Mouse (Mus musculus) midbrain, embryonic 13.5 days (tissue): Measurements from ENCODE around the gene Zfp784. TPM values are rescaled to one million over a fixed set of nuclear protein-coding genes. Genes with fewer than 3 reads are reported as not detected.
A peak's percentile ranks its signal among the peaks of the same experiment; 100 is the strongest.

Source experiments
- ATAC-seq: fragments of 200-750 bp; cut with Nextera tagmentation; 2 replicates; pipeline ENCODE4 v1.8.0; 2017; ENCODE audit warnings: mild to moderate bottlenecking, moderate TSS enrichment, moderate library complexity
- H3K27ac ChIP-seq: fragments of 300-500 bp; sonication (generic); 2 replicates; pipeline ENCODE4 v1.5.1; 2015; ENCODE audit warnings: inconsistent platforms, mild to moderate bottlenecking, moderate library complexity
- H3K27me3 ChIP-seq: fragments of 300-500 bp; sonication (generic); 2 replicates; pipeline ENCODE4 v1.6.1; 2015; ENCODE audit warnings: mild to moderate bottlenecking, inconsistent platforms
- H3K36me3 ChIP-seq: fragments of 300-500 bp; sonication (generic); 2 replicates; pipeline ENCODE4 v1.6.1; 2015; ENCODE audit warnings: mild to moderate bottlenecking, inconsistent platforms
- H3K4me1 ChIP-seq: fragments of 300-500 bp; sonication (generic); replicated peaks from 2 replicates; pipeline ENCODE4 v1.6.1; 2015; ENCODE audit warnings: inconsistent platforms
- H3K4me2 ChIP-seq: fragments of 300-500 bp; sonication (generic); replicated peaks from 2 replicates; pipeline ENCODE4 v1.6.1; 2015; ENCODE audit warnings: moderate library complexity, mild to moderate bottlenecking, inconsistent platforms
- H3K4me3 ChIP-seq: fragments of 300-500 bp; sonication (generic); replicated peaks from 2 replicates; pipeline ENCODE4 v1.5.1; 2015; ENCODE audit warnings: mild to moderate bottlenecking, inconsistent platforms
- H3K9ac ChIP-seq: fragments of 300-500 bp; sonication (generic); replicated peaks from 2 replicates; pipeline ENCODE4 v1.6.1; 2015; ENCODE audit warnings: mild to moderate bottlenecking, inconsistent platforms
- H3K9me3 ChIP-seq: fragments of 300-500 bp; sonication (generic); 2 replicates; pipeline ENCODE4 v1.6.1; 2016; ENCODE audit warnings: mild to moderate bottlenecking, inconsistent platforms
- WGBS: fragments of 180-500 bp; shearing (Covaris S2); methylation state at CpG from one replicate; pipeline ENCODE4 v1.1.7; 2015; 5-methylcytosine and 5-hydroxymethylcytosine counted together
- polyA plus RNA-seq: library from polyadenylated mRNA; unstranded; fragments of >200 nt; fragmentation: Nextera tagmentation; extraction: Ambion mirVana; gene quantifications from 2 replicates; pipeline ENCODE4 v1.2.1, GENCODE M21; 2015

Zfp784 gene
- polyA plus RNA-seq, 1 experiment from 2014 or later = 10.5 TPM

GRCm38 (mm10) chr7:5056651-5057263, 18.5 kb upstream of the Zfp784 start:
- WGBS = 2% methylated on average over 55 of the region's 55 CpGs
- peak overlapping the region; percentile 51 for H3K4me3 ChIP-seq
- ATAC-seq = 0 out of 2 replicates have a peak, but pooled peaks have one; percentile 3
- H3K9ac ChIP-seq = peak overlapping the region; percentile 75
- H3K9me3 ChIP-seq = no peaks in the 10 kb centered on the region
- peak overlapping the region; percentile 68 for H3K4me2 ChIP-seq
- H3K4me1 ChIP-seq = peaks cover 64% of the 10 kb centered on the region
- peak overlapping the region; percentile 47; the same call in 1 of the 2 replicates for H3K27ac ChIP-seq
- peaks cover 68% of the 10 kb centered on the region for H3K27me3 ChIP-seq
- no peaks in the 10 kb centered on the region for H3K36me3 ChIP-seq

GRCm38 (mm10) chr7:5053456-5054179, 15.4 kb upstream of the Zfp784 start:
- WGBS = 9% methylated on average over 32 of the region's 32 CpGs
- no peaks in the 10 kb centered on the region for H3K9me3 ChIP-seq
- no peaks in the 10 kb centered on the region for H3K36me3 ChIP-seq
- no peak for ATAC-seq
- H3K9ac ChIP-seq = peak overlapping the region; percentile 89
- peaks cover 54% of the 10 kb centered on the region for H3K4me1 ChIP-seq
- H3K4me2 ChIP-seq = peak overlapping the region; percentile 91
- peak overlapping the region; percentile 77 for H3K4me3 ChIP-seq
- no peak overlapping the region for H3K27ac ChIP-seq
- peaks cover 66% of the 10 kb centered on the region for H3K27me3 ChIP-seq

GRCm38 (mm10) chr7:5052931-5053343, 14.7 kb upstream of the Zfp784 start:
- no peaks in the 10 kb centered on the region for H3K36me3 ChIP-seq
- H3K27ac ChIP-seq = no peak overlapping the region
- H3K9me3 ChIP-seq = no peaks in the 10 kb centered on the region
- peak overlapping the region; percentile 89 for H3K9ac ChIP-seq
- peak overlapping the region; percentile 77 for H3K4me3 ChIP-seq
- no peak for ATAC-seq
- peaks cover 53% of the 10 kb centered on the region for H3K4me1 ChIP-seq
- peaks cover 59% of the 10 kb centered on the region for H3K27me3 ChIP-seq
- H3K4me2 ChIP-seq = peak overlapping the region; percentile 91
- WGBS = 3% methylated on average over 45 of the region's 45 CpGs

- ATAC-seq = no peak
- H3K27ac ChIP-seq = no peak overlapping the region
- peaks cover 54% of the 10 kb centered on the region for H3K27me3 ChIP-seq
Observed at GRCm38 (mm10) chr7:5052438-5052837, 14.2 kb upstream of the Zfp784 start.

GRCm38 (mm10) chr7:5051193-5052192, 13.2 kb upstream of the Zfp784 start, which contains the start of gene Zfp580:
Gene Zfp580 (plus strand): TSS chr7:5051538.
- Histone ChIP-seq H3K4me1 (peaks cover 39% of the 10 kb centered on the region), H3K4me3 (peak within 1 kb of the TSS; percentile 77), H3K36me3 (no peaks in the 10 kb centered on the region), H3K9ac (peak within 1 kb of the TSS; percentile 89), H3K27ac (peak within 1 kb of the TSS; percentile 92), H3K4me2 (peak within 1 kb of the TSS; percentile 91), H3K27me3 (peaks cover 45% of the 10 kb centered on the region), H3K9me3 (no peaks in the 10 kb centered on the region)
- ATAC-seq = peak; percentile 83
- under 1% methylated on average over 65 of the region's 65 CpGs for WGBS

More at GRCm38 (mm10) chr7:5052438-5052837, 14.2 kb upstream of the Zfp784 start:
- peaks cover 48% of the 10 kb centered on the region for H3K4me1 ChIP-seq
- peak overlapping the region; percentile 77 for H3K4me3 ChIP-seq
- WGBS = 2% methylated on average over 12 of the region's 12 CpGs
- H3K9ac ChIP-seq = peak overlapping the region; percentile 89
- no peaks in the 10 kb centered on the region for H3K9me3 ChIP-seq
- peak overlapping the region; percentile 91 for H3K4me2 ChIP-seq
- H3K36me3 ChIP-seq = no peaks in the 10 kb centered on the region

GRCm38 (mm10) chr7:5047313-5047712, 9.1 kb upstream of the Zfp784 start:
- no peaks in the 10 kb centered on the region for H3K36me3 ChIP-seq
- H3K4me1 ChIP-seq = peaks cover 14% of the 10 kb centered on the region
- ATAC-seq = no peak
- H3K9me3 ChIP-seq = no peaks in the 10 kb centered on the region
- no peak overlapping the region for H3K9ac ChIP-seq
- peaks cover 4% of the 10 kb centered on the region; the same call in 1 of the 2 replicates for H3K27me3 ChIP-seq
- 37% methylated on average over 2 of the region's 2 CpGs for WGBS
- H3K27ac ChIP-seq = no peak overlapping the region
- no peak overlapping the region for H3K4me2 ChIP-seq
- no peak overlapping the region for H3K4me3 ChIP-seq

- no peaks in the 10 kb centered on the region for H3K9me3 ChIP-seq
- H3K9ac ChIP-seq = no peak overlapping the region
- peaks cover 7% of the 10 kb centered on the region for H3K4me1 ChIP-seq
- H3K27me3 ChIP-seq = no peaks in the 10 kb centered on the region
- H3K36me3 ChIP-seq = peaks cover 3% of the 10 kb centered on the region
- 74% methylated on average over 2 of the region's 2 CpGs for WGBS
- no peak overlapping the region for H3K4me3 ChIP-seq
- no peak overlapping the region for H3K4me2 ChIP-seq
- no peak overlapping the region for H3K27ac ChIP-seq
- ATAC-seq = no peak
Observed at GRCm38 (mm10) chr7:5046112-5046511, 7.9 kb upstream of the Zfp784 start.

GRCm38 (mm10) chr7:5044981-5045380, 6.7 kb upstream of the Zfp784 start:
- no peak overlapping the region for H3K4me2 ChIP-seq
- WGBS = 74% methylated on average over 2 of the region's 2 CpGs

GRCm38 (mm10) chr7:5038940-5039339, 694 bp upstream of the Zfp784 start:
- peak overlapping the region; percentile 97; the same call in 1 of the 2 replicates for H3K27ac ChIP-seq
- H3K9me3 ChIP-seq = no peaks in the 10 kb centered on the region
- peak overlapping the region; percentile 79 for H3K9ac ChIP-seq
- H3K27me3 ChIP-seq = no peaks in the 10 kb centered on the region
- peaks cover 23% of the 10 kb centered on the region for H3K4me1 ChIP-seq
- peak overlapping the region; percentile 60 for H3K4me2 ChIP-seq
- ATAC-seq = no peak
- 31% methylated on average over 5 of the region's 5 CpGs for WGBS
- peaks cover 29% of the 10 kb centered on the region for H3K36me3 ChIP-seq
- H3K4me3 ChIP-seq = peak overlapping the region; percentile 64

More at GRCm38 (mm10) chr7:5044981-5045380, 6.7 kb upstream of the Zfp784 start:
- ATAC-seq = no peak
- Histone ChIP-seq H3K9ac (no peak overlapping the region), H3K9me3 (no peaks in the 10 kb centered on the region), H3K36me3 (peaks cover 4% of the 10 kb centered on the region), H3K27ac (no peak overlapping the region), H3K27me3 (no peaks in the 10 kb centered on the region), H3K4me3 (no peak overlapping the region), H3K4me1 (0 out of 2 replicates have a peak, but pooled peaks cover 1% of the 10 kb centered on the region)

GRCm38 (mm10) chr7:5037467-5037866, 779 bp downstream of the Zfp784 start:
- Histone ChIP-seq H3K4me2 (peak overlapping the region; percentile 60), H3K4me3 (peak overlapping the region; percentile 64), H3K27me3 (no peaks in the 10 kb centered on the region), H3K36me3 (peaks cover 44% of the 10 kb centered on the region), H3K9ac (peak overlapping the region; percentile 79), H3K9me3 (no peaks in the 10 kb centered on the region), H3K4me1 (peaks cover 23% of the 10 kb centered on the region), H3K27ac (peak overlapping the region; percentile 97)
- 88% methylated on average over 8 of the region's 8 CpGs for WGBS
- ATAC-seq = no peak

GRCm38 (mm10) chr7:5037026-5037425, 1.2 kb downstream of the Zfp784 start:
- no peaks in the 10 kb centered on the region for H3K9me3 ChIP-seq
- H3K4me3 ChIP-seq = no peak overlapping the region
- 0 out of 2 replicates have a peak overlapping the region, but pooled peaks have one; percentile 60 for H3K4me2 ChIP-seq
- peaks cover 23% of the 10 kb centered on the region for H3K4me1 ChIP-seq
- H3K9ac ChIP-seq = no peak overlapping the region
- no peak overlapping the region for H3K27ac ChIP-seq
- H3K36me3 ChIP-seq = peaks cover 48% of the 10 kb centered on the region
- 94% methylated on average over 7 of the region's 7 CpGs for WGBS
- ATAC-seq = no peak
- H3K27me3 ChIP-seq = no peaks in the 10 kb centered on the region
